Mouse (Mus musculus): ENCODE results near the gene Lrig1. TPM values are rescaled to one million over a fixed set of nuclear protein-coding genes. Genes with fewer than 3 reads are reported as not detected.

The Lrig1 gene
- total RNA-seq, 1 experiment: 19.1 TPM

DNA sequence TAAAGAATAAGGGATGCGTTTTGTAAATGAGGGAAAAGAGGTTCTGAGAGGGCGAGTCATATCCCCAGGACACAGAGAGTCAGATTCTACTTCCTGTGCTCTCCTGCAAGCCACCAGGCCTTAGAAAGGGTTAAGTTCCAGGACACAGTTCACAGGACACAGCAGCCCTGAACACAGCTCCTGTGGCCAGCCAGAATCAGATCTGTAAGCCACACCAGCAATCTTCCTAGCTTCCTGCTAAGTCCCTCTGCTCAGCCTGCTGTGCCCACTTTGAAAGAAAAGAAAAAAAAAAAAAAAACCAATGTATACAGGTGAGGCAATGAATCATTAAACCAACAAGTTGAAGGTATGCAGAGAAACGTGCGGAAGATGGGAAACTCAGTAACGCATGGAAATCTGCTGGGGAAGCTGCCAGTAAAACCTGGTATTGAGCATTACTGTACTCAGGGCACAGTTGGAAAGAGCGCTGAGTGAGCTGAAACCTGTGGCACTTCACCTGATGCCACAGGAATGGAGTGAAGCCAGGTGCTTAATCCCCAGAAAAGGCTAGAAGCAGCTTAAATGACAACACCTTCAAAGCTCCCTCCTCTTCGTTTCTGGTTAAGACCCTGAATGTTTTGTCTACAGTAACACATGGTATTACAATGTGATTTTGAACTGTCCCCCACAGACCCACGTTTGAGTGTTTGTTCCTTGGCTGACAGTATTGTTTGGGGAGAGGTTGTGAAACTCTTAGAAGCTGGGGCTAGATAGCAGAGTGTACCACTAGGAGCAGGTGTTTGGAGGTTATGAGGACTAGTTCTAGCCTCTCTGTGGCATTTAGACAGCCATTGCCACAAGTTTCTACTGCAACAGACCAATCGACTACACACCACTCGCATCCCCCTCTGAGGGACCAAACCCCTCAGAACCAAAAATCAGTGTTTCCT is 46.3 kb downstream of the Lrig1 start:
- no peaks in the 10 kb centered on the region for H3K9me3 ChIP-seq (ENCODE audit: control insufficient read depth, insufficient read depth, low read depth, low read length)
- DNase-seq (ENCODE audit: low read depth, low spot score): no peak
- H3K4me1 ChIP-seq (ENCODE audit: control insufficient read depth in 2 of 2, insufficient read depth in 2 of 2, low read length in 2 of 2, poor library complexity in 1 of 2): peaks cover 0 to 4% of the 10 kb centered on the region in 2 experiments; a peak in 1 of 4 replicates
- in situ Hi-C loops (cut with MboI; ENCODE audit: low sequenced_read_pairs in 2 of 2, unreplicated experiment in 2 of 2): no loop called here
- H3K36me3 ChIP-seq (ENCODE audit: control insufficient read depth, insufficient read depth, low read length, poor library complexity, severe bottlenecking): peaks cover 1% of the 10 kb centered on the region; the same call in 1 of the 2 replicates
- no peak overlapping the region for H3K4me3 ChIP-seq (ENCODE audit: insufficient read depth in 1 of 2, low read depth in 1 of 2, low read length in 2 of 2, poor library complexity in 1 of 2, severe bottlenecking in 1 of 2)
- no peak overlapping the region for H3K27ac ChIP-seq (ENCODE audit: insufficient read depth, low read depth, low read length, poor library complexity, severe bottlenecking)
- TF ChIP-seq ZC3H11A (IDR thresholded peaks at IDR 0.05; ENCODE audit: borderline replicate concordance, low read depth, low read length) (no peak), HCFC1 (IDR thresholded peaks at IDR 0.05; ENCODE audit: borderline replicate concordance, insufficient read depth, low read length) (no peak), CHD2 (IDR thresholded peaks at IDR 0.05; ENCODE audit: low read depth, low read length) (no peak), MAFK (IDR thresholded peaks at IDR 0.05; ENCODE audit: insufficient read depth, low read depth, low read length) (no peak), ZNF384 (IDR thresholded peaks at IDR 0.05; ENCODE audit: low read depth, low read length) (no peak)
- H3K9ac ChIP-seq (ENCODE audit: insufficient read depth, low read depth, low read length, poor library complexity, severe bottlenecking): no peak overlapping the region

DNA sequence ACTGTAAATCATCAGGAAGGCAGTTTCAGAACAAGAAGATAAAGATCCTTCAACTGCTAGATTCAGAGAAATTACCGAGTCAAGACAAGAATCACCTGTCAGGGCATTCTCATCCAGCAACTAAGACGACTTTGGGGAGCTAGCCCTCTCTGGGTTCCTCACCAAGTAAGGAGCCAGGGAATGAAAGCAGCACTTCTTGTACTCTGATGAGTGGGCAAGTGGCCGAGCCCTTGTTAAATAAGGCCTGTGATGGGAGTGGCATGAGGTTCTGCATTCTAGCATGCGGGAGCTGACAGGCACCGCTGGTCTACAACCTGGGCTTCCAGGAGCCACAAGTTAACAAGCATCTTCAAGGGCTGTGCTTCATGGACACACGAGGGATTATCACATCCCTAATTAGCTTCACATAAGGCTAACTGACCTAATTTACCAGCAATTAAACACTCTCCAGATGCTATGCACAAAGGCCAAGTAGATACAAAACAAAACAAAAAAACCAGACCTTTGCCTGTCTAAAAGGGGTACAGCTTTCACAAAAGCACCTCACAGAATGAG is 47.2 kb downstream of the Lrig1 start:
- no peak for DNase-seq (ENCODE audit: low read depth, low spot score)
- in situ Hi-C loops (cut with MboI; ENCODE audit: low sequenced_read_pairs in 2 of 2, unreplicated experiment in 2 of 2): no loop called here
- Histone ChIP-seq H3K27ac (ENCODE audit: insufficient read depth, low read depth, low read length, poor library complexity, severe bottlenecking) (no peak overlapping the region), H3K9me3 (ENCODE audit: control insufficient read depth, insufficient read depth, low read depth, low read length) (no peaks in the 10 kb centered on the region), H3K36me3 (ENCODE audit: control insufficient read depth, insufficient read depth, low read length, poor library complexity, severe bottlenecking) (no peaks in the 10 kb centered on the region; the same call in 1 of the 2 replicates), H3K9ac (ENCODE audit: insufficient read depth, low read depth, low read length, poor library complexity, severe bottlenecking) (no peak overlapping the region), H3K4me1 (ENCODE audit: control insufficient read depth in 2 of 2, insufficient read depth in 2 of 2, low read length in 2 of 2, poor library complexity in 1 of 2) (peaks cover 0 to 7% of the 10 kb centered on the region in 2 experiments; a peak in 1 of 4 replicates), H3K4me3 (ENCODE audit: insufficient read depth in 1 of 2, low read depth in 1 of 2, low read length in 2 of 2, poor library complexity in 1 of 2, severe bottlenecking in 1 of 2) (no peak overlapping the region)
- TF ChIP-seq ZNF384 (IDR thresholded peaks at IDR 0.05; ENCODE audit: low read depth, low read length) (no peak), CHD2 (IDR thresholded peaks at IDR 0.05; ENCODE audit: low read depth, low read length) (no peak), MAFK (IDR thresholded peaks at IDR 0.05; ENCODE audit: insufficient read depth, low read depth, low read length) (no peak), HCFC1 (IDR thresholded peaks at IDR 0.05; ENCODE audit: borderline replicate concordance, insufficient read depth, low read length) (no peak), ZC3H11A (IDR thresholded peaks at IDR 0.05; ENCODE audit: borderline replicate concordance, low read depth, low read length) (no peak)

DNA sequence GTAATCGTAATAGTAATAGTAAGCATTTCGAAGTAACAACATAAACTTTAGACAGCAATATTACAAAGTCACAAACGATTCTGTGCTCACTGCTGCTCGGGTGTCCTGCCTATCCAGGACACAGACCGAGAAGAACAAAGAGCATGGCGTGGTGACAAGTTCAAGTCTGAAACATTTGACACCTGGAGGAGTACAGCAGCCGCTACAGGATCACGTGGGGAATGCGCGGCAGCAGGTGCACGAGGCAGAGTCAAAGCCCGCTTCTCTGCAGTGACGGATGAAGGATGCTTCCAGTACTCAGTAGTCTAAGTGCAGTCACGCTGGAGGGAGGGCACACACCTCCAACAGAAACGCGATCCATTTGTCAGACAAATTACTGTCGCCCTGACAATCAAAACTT is 48.4 kb downstream of the Lrig1 start:
- in situ Hi-C loops (cut with MboI; ENCODE audit: low sequenced_read_pairs in 2 of 2, unreplicated experiment in 2 of 2): no loop called here
- no peak for TF ChIP-seq ZC3H11A (IDR thresholded peaks at IDR 0.05; ENCODE audit: borderline replicate concordance, low read depth, low read length)
- no peak for TF ChIP-seq HCFC1 (IDR thresholded peaks at IDR 0.05; ENCODE audit: borderline replicate concordance, insufficient read depth, low read length)
- no peak for TF ChIP-seq CHD2 (IDR thresholded peaks at IDR 0.05; ENCODE audit: low read depth, low read length)
- no peak for TF ChIP-seq MAFK (IDR thresholded peaks at IDR 0.05; ENCODE audit: insufficient read depth, low read depth, low read length)
- TF ChIP-seq ZNF384 (IDR thresholded peaks at IDR 0.05; ENCODE audit: low read depth, low read length): no peak
- Histone ChIP-seq H3K36me3 (ENCODE audit: control insufficient read depth, insufficient read depth, low read length, poor library complexity, severe bottlenecking) (no peaks in the 10 kb centered on the region; the same call in 1 of the 2 replicates), H3K4me3 (ENCODE audit: insufficient read depth in 1 of 2, low read depth in 1 of 2, low read length in 2 of 2, poor library complexity in 1 of 2, severe bottlenecking in 1 of 2) (no peak overlapping the region), H3K9me3 (ENCODE audit: control insufficient read depth, insufficient read depth, low read depth, low read length) (no peaks in the 10 kb centered on the region), H3K9ac (ENCODE audit: insufficient read depth, low read depth, low read length, poor library complexity, severe bottlenecking) (no peak overlapping the region), H3K4me1 (ENCODE audit: control insufficient read depth in 2 of 2, insufficient read depth in 2 of 2, low read length in 2 of 2, poor library complexity in 1 of 2) (peaks cover 3 to 15% of the 10 kb centered on the region in 2 experiments; a peak in 2 of 4 replicates), H3K27ac (ENCODE audit: insufficient read depth, low read depth, low read length, poor library complexity, severe bottlenecking) (no peak overlapping the region)
- DNase-seq (ENCODE audit: low read depth, low spot score): no peak

DNA sequence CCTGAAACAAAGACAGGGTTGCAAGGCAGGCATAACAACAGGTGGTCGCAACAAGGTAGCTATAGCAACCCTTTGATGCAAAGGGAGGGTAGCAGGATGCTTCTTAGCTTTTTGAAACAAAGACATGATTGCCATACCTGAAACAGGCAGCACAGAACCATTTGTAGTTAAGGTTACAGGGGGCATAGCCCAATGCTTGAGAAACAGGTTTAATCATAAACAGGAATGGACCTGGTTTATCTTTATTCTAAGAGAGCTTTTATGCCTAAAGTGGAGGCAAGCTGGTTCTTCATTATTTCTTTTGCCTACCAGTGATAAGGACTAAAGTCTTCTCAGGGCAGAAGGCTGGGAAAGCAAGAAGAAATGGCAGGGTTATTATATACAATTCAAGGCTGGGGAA is 50.3 kb downstream of the Lrig1 start:
- H3K36me3 ChIP-seq (ENCODE audit: control insufficient read depth, insufficient read depth, low read length, poor library complexity, severe bottlenecking): no peaks in the 10 kb centered on the region
- peaks cover 3 to 25% of the 10 kb centered on the region in 2 experiments; a peak in 2 of 4 replicates for H3K4me1 ChIP-seq (ENCODE audit: control insufficient read depth in 2 of 2, insufficient read depth in 2 of 2, low read length in 2 of 2, poor library complexity in 1 of 2)
- TF ChIP-seq MAFK (IDR thresholded peaks at IDR 0.05; ENCODE audit: insufficient read depth, low read depth, low read length): no peak
- TF ChIP-seq HCFC1 (IDR thresholded peaks at IDR 0.05; ENCODE audit: borderline replicate concordance, insufficient read depth, low read length): no peak
- no peak for TF ChIP-seq CHD2 (IDR thresholded peaks at IDR 0.05; ENCODE audit: low read depth, low read length)
- TF ChIP-seq ZC3H11A (IDR thresholded peaks at IDR 0.05; ENCODE audit: borderline replicate concordance, low read depth, low read length): no peak
- no peak for TF ChIP-seq ZNF384 (IDR thresholded peaks at IDR 0.05; ENCODE audit: low read depth, low read length)
- no peak for DNase-seq (ENCODE audit: low read depth, low spot score)
- H3K4me3 ChIP-seq (ENCODE audit: insufficient read depth in 1 of 2, low read depth in 1 of 2, low read length in 2 of 2, poor library complexity in 1 of 2, severe bottlenecking in 1 of 2): no peak overlapping the region
- no peaks in the 10 kb centered on the region for H3K9me3 ChIP-seq (ENCODE audit: control insufficient read depth, insufficient read depth, low read depth, low read length)
- H3K27ac ChIP-seq (ENCODE audit: insufficient read depth, low read depth, low read length, poor library complexity, severe bottlenecking): no peak overlapping the region
- in situ Hi-C loops (cut with MboI; ENCODE audit: low sequenced_read_pairs in 2 of 2, unreplicated experiment in 2 of 2): no loop called here
- no peak overlapping the region for H3K9ac ChIP-seq (ENCODE audit: insufficient read depth, low read depth, low read length, poor library complexity, severe bottlenecking)

Measured in ES-E14 (cell line).